Mouse (Mus musculus) mouse embryonic stem cell (cell line): ENCODE data around the gene Atg2a.

Experiments used
- in situ Hi-C, 2 experiments: fragments of 300-500 bp; cut with MboI; formaldehyde crosslinking; loops; 1 replicate in 1 of 2; 3 replicates in 1 of 2; pipeline ENCODE4 v1.14.3; 2019 to 2020; ENCODE audit warnings: low sequenced_read_pairs in 2 of 2, low pct_unique_long_range_greater_than_20kb in 1 of 2, mixed read lengths in 1 of 2; ENCODE audit not compliant: unreplicated experiment in 1 of 2

Atg2a gene

GRCm38 (mm10) chr19:6271206-6271605 lies 29.7 kb downstream of the Atg2a start:
- in situ Hi-C loops, result loop anchor here (5.0 kb wide), 1 partner anchor 36 kb away; the partner anchor contains the start of gene Cdc42bpg (in 2 of the 2)

GRCm38 (mm10) chr19:6272053-6272452 lies 30.6 kb downstream of the Atg2a start:
- in situ Hi-C loops, result loop anchor here (5.0 kb wide), 1 partner anchor 35 kb away; the partner anchor contains the start of gene Cdc42bpg (in 2 of the 2)

- in situ Hi-C loops, result loop anchor here (5.0 kb wide), 1 partner anchor 35 kb away; the partner anchor contains the start of gene Cdc42bpg (in 2 of the 2)
Observed at GRCm38 (mm10) chr19:6272738-6273137, 31.3 kb downstream of the Atg2a start.

GRCm38 (mm10) chr19:6273592-6273991 lies 32.1 kb downstream of the Atg2a start:
- in situ Hi-C loops, result loop anchor here (5.0 kb wide), 1 partner anchor 34 kb away; the partner anchor contains the start of gene Cdc42bpg (in 2 of the 2)

DNA sequence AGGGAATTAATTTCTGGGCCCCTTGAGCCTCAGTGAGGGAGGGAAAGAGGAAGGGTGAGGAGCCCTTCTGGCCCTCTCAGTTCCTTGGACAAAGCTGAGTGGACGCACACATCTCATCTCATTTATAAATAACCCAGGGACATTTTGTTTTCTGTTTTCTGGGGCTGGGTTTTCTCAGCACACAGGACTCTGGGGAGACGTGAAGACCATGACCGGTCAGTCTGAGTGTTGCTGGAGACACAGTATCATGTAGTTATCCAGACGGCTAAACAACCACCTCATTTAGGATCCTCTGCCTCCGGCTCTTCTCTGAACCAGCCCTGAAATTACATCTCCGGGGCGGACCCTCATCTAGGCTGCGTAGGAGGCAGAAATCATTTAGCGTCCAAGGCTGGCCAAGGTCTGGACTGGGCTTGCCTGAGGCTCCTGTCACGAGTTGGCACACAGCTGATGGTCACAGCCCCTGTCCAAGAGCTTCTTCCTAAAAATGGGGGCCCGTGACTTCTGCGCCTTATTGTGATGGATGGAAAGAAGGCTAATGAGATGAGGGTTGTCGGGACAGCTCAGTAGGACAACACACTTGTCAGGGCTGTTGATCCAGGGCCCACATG lies 32.6 kb downstream of the Atg2a start:
- in situ Hi-C loops, result loop anchor here (5.0 kb wide), 1 partner anchor 33 kb away; the partner anchor contains the start of gene Cdc42bpg (in 2 of the 2)

GRCm38 (mm10) chr19:6275740-6276389 lies 34.4 kb downstream of the Atg2a start:
- in situ Hi-C loops, result no loop called here

DNA sequence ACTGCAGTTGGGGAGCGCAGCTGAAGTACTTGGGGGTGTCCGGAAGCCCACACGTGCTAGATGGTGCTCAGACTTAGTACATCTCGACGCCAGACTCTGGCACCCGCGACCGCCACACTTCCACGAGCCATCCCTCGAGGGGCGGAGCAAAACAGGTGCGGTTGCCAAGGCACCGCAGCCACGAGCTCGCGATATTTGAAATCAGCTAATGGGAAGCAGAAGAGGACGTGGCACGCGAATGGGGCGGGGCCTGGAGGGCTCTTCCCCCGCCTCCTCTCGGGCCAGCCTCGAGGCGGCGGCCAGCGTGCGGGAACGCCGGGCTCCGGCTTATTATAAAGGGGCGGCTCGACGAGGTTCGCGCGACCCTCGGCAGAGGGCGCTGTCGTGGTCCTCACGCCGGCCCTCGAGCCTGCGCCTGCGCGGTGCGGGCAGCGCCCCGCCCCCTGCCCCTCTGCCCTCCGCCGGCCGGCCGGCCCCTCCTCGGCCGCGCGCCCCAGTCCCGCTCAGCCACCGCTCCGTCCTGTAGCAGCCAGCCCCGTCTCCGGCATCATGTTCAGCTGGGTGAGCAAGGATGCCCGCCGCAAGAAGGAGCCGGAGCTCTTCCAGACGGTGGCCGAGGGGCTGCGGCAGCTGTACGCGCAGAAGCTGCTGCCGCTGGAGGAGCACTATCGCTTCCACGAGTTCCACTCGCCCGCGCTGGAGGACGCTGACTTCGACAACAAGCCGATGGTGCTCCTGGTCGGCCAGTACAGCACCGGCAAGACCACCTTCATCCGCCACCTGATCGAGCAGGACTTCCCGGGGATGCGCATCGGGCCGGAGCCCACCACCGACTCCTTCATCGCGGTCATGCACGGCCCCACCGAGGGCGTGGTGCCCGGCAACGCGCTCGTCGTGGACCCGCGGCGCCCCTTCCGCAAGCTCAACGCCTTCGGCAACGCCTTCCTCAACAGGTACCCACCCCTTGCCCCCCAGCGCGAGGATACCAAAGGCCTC lies 35.3 kb downstream of the Atg2a start, which contains the start of gene Ehd1:
Gene Ehd1, plus strand, starts transcription at position 300 of the 996 bp plus-strand sequence.
- in situ Hi-C loops, result no loop called here

DNA sequence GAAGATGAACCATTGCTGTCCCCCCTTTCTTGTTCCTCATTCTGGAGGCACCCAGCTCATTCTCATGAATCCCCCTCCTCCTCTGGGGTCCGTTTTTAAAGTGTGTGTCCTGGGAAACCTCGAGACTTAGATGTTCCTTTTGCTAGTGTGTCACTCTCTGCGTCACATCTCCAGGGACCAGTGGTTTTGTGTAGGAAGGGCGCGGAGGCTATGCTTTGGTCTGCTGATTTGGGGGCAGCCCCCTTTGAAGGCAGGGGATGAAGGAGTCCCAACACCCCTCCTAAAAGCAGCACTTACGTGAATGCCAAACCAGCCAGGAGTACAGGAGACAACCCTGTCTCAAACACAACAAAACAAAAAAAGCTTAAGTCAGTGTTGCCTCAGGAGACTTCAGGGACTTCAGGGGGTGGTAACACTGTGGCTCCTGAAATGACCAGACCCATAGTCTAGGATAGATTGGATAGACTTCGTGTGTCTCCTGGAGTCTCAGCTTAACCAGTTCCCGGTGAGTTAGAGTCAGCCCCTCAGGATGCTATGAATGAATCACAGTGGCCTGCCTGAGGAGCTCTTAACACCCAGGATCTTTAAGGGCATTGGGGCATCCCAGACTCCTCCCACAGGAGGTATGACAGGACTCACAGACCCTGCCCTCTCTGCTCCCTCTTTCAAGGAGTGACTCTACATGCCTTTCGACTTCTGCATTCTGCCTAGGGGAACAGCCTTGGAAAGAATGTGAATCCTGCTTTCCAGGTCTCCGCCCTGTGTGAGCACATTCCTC lies 36.4 kb downstream of the Atg2a start:
- in situ Hi-C loops, result no loop called here

- in situ Hi-C loops, result no loop called here
Observed at GRCm38 (mm10) chr19:6278439-6279073, 37.1 kb downstream of the Atg2a start.

- in situ Hi-C loops, result no loop called here
Observed at GRCm38 (mm10) chr19:6279481-6280144, 38.1 kb downstream of the Atg2a start.

- in situ Hi-C loops, result no loop called here
Observed at GRCm38 (mm10) chr19:6280554-6280953, 39.1 kb downstream of the Atg2a start.

DNA sequence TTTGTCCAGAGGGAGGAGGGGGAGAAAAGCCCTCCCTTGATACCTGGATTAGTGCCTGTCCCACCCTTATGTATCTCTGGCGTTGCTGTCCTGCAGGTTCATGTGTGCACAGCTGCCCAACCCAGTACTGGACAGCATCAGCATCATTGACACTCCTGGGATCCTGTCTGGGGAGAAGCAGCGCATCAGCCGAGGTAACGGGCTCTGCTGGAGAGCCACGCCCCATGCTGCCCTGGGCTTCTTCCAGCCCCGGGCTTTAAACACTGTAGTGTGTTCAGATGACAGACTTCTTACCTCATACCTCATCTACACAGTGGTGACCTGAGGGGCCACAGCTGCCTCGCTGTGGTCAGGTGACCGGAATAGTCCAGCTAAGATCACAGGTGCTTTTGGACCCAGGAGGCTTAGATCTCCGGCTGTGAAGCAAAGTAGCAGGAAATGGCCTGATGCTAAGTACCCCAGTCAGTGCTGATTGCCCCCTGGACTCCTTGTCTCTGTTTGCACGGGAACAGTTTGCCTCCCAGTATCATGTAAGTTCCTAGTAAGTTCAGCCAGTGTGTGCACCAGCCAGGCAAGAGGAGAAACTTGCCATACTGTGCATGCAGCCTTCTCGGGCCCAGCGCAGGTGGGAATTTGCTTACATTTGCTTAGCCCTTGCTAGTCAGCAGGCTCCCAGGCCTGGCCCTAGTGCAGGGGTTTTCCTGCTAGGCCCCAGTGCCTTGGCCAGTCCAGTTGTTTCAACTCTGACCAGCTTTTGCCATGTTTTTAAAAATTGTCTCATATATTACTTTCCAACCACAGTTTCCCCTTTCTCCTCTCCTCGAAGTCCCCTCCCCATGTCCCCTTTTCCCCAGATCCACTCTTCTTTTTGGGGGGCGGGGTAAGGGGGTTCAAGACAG lies 39.9 kb downstream of the Atg2a start:
- in situ Hi-C loops, result no loop called here

DNA sequence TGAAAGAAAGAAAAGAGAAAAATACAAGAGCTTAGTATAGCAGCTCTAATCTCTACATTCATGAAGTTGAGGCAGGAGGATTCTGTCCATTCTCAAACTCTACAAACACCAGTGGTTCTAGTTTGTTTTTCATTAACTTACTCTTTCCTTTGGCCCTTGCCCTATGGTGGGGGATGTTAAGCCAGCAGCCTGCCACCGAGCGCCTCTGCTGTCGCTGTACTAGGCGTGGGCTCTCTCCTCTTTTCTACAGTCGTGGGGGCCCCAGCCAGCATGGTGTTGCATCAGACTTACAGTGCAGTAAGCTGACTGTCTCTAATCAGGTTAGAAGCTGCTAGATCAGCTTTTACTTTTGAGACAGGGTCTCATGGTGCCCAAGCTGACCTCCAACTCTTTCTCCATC lies 41.5 kb downstream of the Atg2a start:
- in situ Hi-C loops, result no loop called here

GRCm38 (mm10) chr19:6284502-6284901 lies 43.0 kb downstream of the Atg2a start:
- in situ Hi-C loops, result no loop called here

- in situ Hi-C loops, result no loop called here
Observed at GRCm38 (mm10) chr19:6285226-6285625, 43.8 kb downstream of the Atg2a start.
